Mouse (Mus musculus) Patski (cell line): ENCODE data around the gene Hdac5. TPM values are rescaled to one million over a fixed set of nuclear protein-coding genes. Genes with fewer than 3 reads are reported as not detected.

ENCODE experiments used
- ATAC-seq: fragments of 100-300 bp; one replicate; pipeline ENCODE4 v1.8.0; 2021
- CTCF ChIA-PET: fragments of 350-600 bp; sonication (Branson Sonifier 250); formaldehyde crosslinking; loops from one replicate; lab custom pipeline; 2022; ENCODE audit warnings: inconsistent platforms; lab: Charles Lee
- POLR2A ChIA-PET: fragments of 350-600 bp; sonication (Branson Sonifier 250); formaldehyde crosslinking; loops from one replicate; lab custom pipeline; 2022; ENCODE audit warnings: antibody characterized with exemption, inconsistent platforms; lab: Charles Lee
- DNase-seq: peaks from one replicate; pipeline ENCODE4 v3.0.0-alpha.2; 2011; ENCODE audit warnings: low read depth, low spot score
- H3K27me3 ChIP-seq: fragments of 371-371 bp; one replicate; pipeline ENCODE4 v1.5.1; 2021
- CTCF ChIP-seq: fragments of 100-300 bp; IDR thresholded peaks from one replicate; pipeline ENCODE4 v1.5.1; 2021
- in situ Hi-C: fragments of 300-500 bp; cut with MboI; formaldehyde crosslinking; loops from 3 replicates; pipeline ENCODE4 v1.11.1; 2018; ENCODE audit warnings: low pct_unique_long_range_greater_than_20kb, mixed read lengths
- polyA plus RNA-seq: library from polyadenylated mRNA; unstranded; gene quantifications from one replicate; pipeline ENCODE4 v1.2.3, GENCODE M21; 2021

Hdac5 gene
- polyA plus RNA-seq, 1 experiment from 2014 or later = 63.8 TPM

GRCm38 (mm10) chr11:102210185-102210584, 19.8 kb downstream of the Hdac5 start:
- in situ Hi-C loops = no loop called here
- H3K27me3 ChIP-seq = no peaks in the 10 kb centered on the region
- no peak for ATAC-seq
- no peak for DNase-seq
- ChIA-PET CTCF (interaction anchor here (1.6 kb wide), 1 partner anchor 12 kb away, joined by 3 read pairs; no protein-coding TSS in a partner anchor), POLR2A (interaction anchor here (0.9 kb wide), 1 partner anchor 11 kb away, joined by 3 read pairs; no protein-coding TSS in a partner anchor)
- TF ChIP-seq CTCF = no peak

GRCm38 (mm10) chr11:102209742-102210141, 20.2 kb downstream of the Hdac5 start:
- H3K27me3 ChIP-seq = no peaks in the 10 kb centered on the region
- no peak for ATAC-seq
- POLR2A ChIA-PET = no interaction called here
- in situ Hi-C loops = no loop called here
- CTCF ChIA-PET = interaction anchor here (1.6 kb wide), 1 partner anchor 12 kb away, joined by 3 read pairs; no protein-coding TSS in a partner anchor
- DNase-seq = no peak
- no peak for TF ChIP-seq CTCF

- no peak for DNase-seq
- no peak for TF ChIP-seq CTCF
- POLR2A ChIA-PET = interaction anchor here (0.6 to 0.9 kb wide), 2 partner anchors 18 to 21 kb away, joined by 4 read pairs; partner anchors contain the start of gene Hdac5
- in situ Hi-C loops = no loop called here
- no peak for ATAC-seq
- CTCF ChIA-PET = no interaction called here
- no peaks in the 10 kb centered on the region for H3K27me3 ChIP-seq
Observed at GRCm38 (mm10) chr11:102208846-102209245, 21.1 kb downstream of the Hdac5 start.

GRCm38 (mm10) chr11:102207825-102208777, 21.9 kb downstream of the Hdac5 start:
- in situ Hi-C loops = no loop called here
- no peak for DNase-seq
- POLR2A ChIA-PET = interaction anchor here (0.9 kb wide), 1 partner anchor 22 kb away, joined by 4 read pairs; the partner anchor contains the start of gene Hdac5
- no peak for TF ChIP-seq CTCF
- no peaks in the 10 kb centered on the region for H3K27me3 ChIP-seq
- CTCF ChIA-PET = no interaction called here
- no peak for ATAC-seq

- no peak for TF ChIP-seq CTCF
- no peaks in the 10 kb centered on the region for H3K27me3 ChIP-seq
- ChIA-PET POLR2A (interaction anchor here (0.5 to 0.9 kb wide), 2 partner anchors 10 to 77 kb away, joined by 3 read pairs; no protein-coding TSS in a partner anchor), CTCF (interaction anchor here (1.6 kb wide), 1 partner anchor 16 kb away, joined by 4 read pairs; no protein-coding TSS in a partner anchor)
- ATAC-seq (no peak), DNase-seq (no peak)
- in situ Hi-C loops = no loop called here
Observed at GRCm38 (mm10) chr11:102206481-102206880, 23.5 kb downstream of the Hdac5 start.

GRCm38 (mm10) chr11:102201408-102201821, 28.6 kb downstream of the Hdac5 start:
- POLR2A ChIA-PET = no interaction called here
- DNase-seq = no peak
- CTCF ChIA-PET = no interaction called here
- peak; percentile 70 for ATAC-seq
- TF ChIP-seq CTCF = no peak
- no peaks in the 10 kb centered on the region for H3K27me3 ChIP-seq
- in situ Hi-C loops = no loop called here

- H3K27me3 ChIP-seq = no peaks in the 10 kb centered on the region
- no peak for ATAC-seq
- in situ Hi-C loops = no loop called here
- ChIA-PET POLR2A (no interaction called here), CTCF (no interaction called here)
- TF ChIP-seq CTCF = no peak
- no peak for DNase-seq
Observed at GRCm38 (mm10) chr11:102199856-102200255, 30.1 kb downstream of the Hdac5 start.

GRCm38 (mm10) chr11:102198245-102198644, 31.7 kb downstream of the Hdac5 start:
- ATAC-seq (no peak), DNase-seq (no peak)
- ChIA-PET POLR2A (no interaction called here), CTCF (interaction anchor here (1.2 kb wide), 1 partner anchor 12 kb away, joined by 3 read pairs; no protein-coding TSS in a partner anchor)
- TF ChIP-seq CTCF = no peak
- no peaks in the 10 kb centered on the region for H3K27me3 ChIP-seq
- in situ Hi-C loops = no loop called here

- no peak for TF ChIP-seq CTCF
- in situ Hi-C loops = no loop called here
- H3K27me3 ChIP-seq = no peaks in the 10 kb centered on the region
- ATAC-seq (no peak), DNase-seq (no peak)
- ChIA-PET POLR2A (interaction anchor here (1.4 kb wide), 1 partner anchor 21 kb away, joined by 4 read pairs; no protein-coding TSS in a partner anchor), CTCF (interaction anchor here (0.9 kb wide), 1 partner anchor 17 kb away, joined by 4 read pairs; no protein-coding TSS in a partner anchor)
Observed at GRCm38 (mm10) chr11:102196018-102196797, 33.8 kb downstream of the Hdac5 start.
